Mouse (Mus musculus): ENCODE measurements at regions not wholly inside any gene's neighbourhood (a gene's known extent, or its start where the extent isn't known, plus 50 kb on each side); places are given as distances from the start of the nearest gene placed in this dataset.

- TF ChIP-seq CTCF (IDR thresholded peaks at IDR 0.05; ENCODE audit: borderline replicate concordance, extremely low read depth, insufficient read depth, insufficient read length) (no peak), POLR2A (IDR thresholded peaks at IDR 0.05; ENCODE audit: borderline replicate concordance, extremely low read depth, insufficient read depth, insufficient read length, poor library complexity, severe bottlenecking) (no peak)
These were observed 141.9 kb upstream of the Myo9b start for GRCm38 (mm10) chr8:71130411-71131261.

All from brain, embryonic 14.5 days (tissue).